Mouse (Mus musculus): Measurements from ENCODE around the gene Ubr2.

GRCm38 (mm10) chr17:46946276-46946675 is 64.1 kb downstream of the Ubr2 start:
- TF ChIP-seq EP300 (IDR thresholded peaks at IDR 0.05; ENCODE audit: insufficient read depth, low read depth, low read length) (no peak), CTCF (IDR thresholded peaks at IDR 0.05; ENCODE audit: low read depth, low read length) (no peak)
